Mouse (Mus musculus): Measurements from ENCODE around the gene Olfr67.
"Not testable (repeated sequence)": the region's sequence is repeated elsewhere in the genome, so short reads cannot be mapped to it uniquely, and the experiment has no call there.

Gene Olfr67

DNA sequence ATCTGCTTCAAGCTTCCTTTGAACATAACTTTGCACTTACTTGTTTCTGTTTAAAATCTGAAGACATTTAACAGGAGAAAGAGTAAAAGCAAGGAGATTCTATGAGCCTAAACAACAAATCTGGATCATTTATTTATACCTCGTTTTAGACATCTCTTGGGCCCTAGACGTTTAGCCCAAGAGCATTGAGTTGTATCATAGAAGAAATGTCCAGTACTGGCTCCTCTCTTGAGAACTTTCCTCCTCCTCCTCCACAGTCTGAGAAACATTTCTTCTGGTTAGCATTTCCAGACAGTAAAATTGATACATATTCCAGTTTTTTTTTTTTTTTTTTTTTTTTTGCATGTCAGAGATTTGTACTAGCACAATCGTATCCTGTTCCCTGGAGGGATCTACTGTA lies at the start of gene Olfr67:
Olfr67 (minus strand) TSS at position 101 of the 400 bp plus-strand sequence.
- no peak for DNase-seq

DNA sequence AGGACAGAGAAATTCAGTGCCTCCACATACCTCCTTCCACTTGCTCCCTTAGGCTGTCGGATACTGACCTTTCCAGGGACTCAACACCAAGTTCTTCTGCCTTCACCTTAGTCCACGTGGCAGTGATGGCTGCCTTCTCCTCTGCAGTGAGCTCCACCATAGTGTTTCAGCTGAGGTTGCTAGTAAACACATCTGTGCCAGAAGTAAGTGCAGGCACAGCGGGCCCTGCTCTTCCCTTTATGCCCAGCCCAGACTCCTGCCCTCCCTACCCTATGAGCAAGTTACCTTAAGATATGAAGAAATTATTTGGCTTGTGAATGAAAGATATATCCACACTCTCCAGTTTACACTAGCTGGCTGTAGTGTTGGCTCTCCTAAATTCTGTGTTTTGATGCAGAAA lies 48.6 kb upstream of the Olfr67 start, which contains the start of gene Hbb-bh2:
Hbb-bh2 (minus strand) TSS at position 253 of the 400 bp plus-strand sequence.
- DNase-seq, result no peak

DNA sequence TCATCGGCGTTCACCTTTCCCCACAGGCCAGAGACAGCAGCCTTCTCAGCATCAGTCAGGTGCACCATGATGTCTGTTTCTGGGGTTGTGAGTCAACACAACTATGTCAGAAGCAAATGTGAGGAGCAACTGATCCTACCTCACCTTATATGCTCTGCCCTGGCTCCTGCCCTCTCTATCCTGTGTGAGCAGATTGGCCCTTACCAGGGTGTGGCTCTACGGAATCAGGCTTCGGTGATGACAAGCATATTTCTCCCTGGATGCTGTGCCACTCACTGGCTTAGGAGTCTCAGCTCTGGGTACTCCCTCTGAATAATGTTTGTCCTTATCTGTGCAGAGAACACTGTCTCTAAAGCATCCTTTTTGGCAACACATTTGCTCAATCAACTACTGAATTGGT lies 36.2 kb upstream of the Olfr67 start, which contains the start of gene Hbb-bs:
Hbb-bs (minus strand) TSS at position 289 of the 400 bp plus-strand sequence.
- DNase-seq, result no peak

DNA sequence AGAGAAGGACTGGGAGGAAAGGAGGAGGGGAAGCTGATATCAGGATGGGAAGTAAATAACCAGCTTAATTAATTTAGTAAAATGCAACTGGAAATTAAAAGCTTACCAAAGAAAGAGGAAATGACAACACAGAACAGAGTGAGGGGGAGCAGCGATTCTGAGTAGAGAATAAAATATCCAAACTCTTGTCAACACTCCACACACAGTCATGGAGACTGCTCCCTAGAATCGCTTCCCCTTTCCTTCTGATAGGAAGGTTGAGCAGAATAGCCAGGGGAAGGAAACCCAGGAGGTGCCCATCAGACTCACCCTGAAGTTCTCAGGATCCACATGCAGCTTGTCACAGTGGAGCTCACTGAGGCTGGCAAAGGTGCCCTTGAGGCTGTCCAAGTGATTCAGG lies 35.5 kb upstream of the Olfr67 start:
- DNase-seq, result not testable (repeated sequence)

DNA sequence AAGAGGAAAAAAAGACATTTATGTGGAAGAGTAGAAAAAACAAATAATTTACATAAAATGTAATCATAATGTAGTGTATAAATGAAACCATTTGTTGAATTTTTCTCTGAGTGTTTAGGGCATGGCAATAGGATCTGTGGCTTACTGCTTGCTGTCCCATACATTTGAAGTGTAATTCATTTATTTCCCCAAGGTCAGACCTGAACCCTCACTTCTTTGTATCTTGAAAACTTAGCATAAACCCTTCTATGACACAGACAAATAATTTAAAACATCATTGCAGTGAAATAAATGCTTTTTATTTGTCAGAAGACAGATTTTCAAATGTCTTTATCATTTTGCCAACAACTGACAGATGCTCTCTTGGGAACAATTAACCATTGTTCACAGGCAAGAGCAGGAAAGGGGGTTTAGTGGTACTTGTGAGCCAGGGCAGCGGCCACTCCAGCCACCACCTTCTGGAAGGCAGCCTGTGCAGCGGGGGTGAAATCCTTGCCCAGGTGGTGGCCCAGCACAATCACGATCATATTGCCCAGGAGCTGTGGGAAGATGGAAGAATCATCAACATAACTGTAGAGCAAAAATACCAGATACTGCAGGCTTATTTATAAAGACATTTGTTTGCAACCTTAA lies 34.8 kb upstream of the Olfr67 start:
- DNase-seq, result no peak

DNA sequence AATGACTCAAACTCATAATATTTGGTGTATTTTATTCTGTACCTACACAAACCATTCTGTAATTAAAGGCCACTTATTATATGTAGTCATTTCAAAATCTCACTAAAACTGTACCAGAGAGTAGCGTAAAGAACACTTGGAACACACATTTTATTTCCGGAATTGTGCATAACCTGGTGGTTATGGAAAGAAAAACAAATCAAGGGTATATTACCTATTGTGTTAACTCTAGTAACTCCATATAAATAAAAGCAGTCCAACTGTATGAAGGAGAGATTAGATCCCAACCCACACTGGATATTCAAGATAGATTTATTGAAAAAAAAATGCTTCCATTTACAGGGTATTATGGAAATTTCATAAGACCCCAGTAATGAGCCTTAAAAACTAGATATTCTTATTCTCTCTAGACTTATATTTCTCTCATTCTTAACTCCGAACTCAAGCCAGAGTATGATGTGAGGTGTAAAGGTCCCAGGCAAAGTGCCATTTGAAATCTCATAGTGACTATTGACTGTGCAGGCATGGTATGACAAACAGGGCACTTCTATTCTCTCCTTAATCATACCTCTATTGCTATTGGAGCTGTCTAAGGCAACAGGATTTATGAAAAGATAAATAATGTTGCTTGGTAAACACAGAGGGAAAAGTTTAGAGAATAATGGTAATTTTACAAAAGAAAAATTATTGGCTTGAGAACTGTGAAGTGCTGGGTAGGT lies 34.1 kb upstream of the Olfr67 start:
- no peak for DNase-seq

DNA sequence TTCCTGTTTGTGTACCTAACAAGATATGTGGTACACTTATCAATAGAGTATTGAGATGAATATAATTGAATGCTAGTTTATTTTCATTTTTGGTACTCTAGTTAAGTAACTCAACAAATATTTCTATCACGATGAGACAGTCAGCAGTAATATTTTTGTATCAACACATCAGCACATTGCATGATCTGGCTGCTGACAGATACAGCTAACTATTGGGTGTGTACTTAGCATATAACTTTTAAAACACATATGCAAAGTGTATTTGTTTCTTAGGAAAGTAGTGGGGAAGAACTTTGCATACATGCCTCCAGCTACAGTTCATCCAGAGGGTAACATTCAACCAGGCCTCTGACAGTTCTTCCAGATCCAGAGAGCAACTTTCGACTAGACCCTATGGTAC lies 33.0 kb upstream of the Olfr67 start:
- no peak for DNase-seq

DNA sequence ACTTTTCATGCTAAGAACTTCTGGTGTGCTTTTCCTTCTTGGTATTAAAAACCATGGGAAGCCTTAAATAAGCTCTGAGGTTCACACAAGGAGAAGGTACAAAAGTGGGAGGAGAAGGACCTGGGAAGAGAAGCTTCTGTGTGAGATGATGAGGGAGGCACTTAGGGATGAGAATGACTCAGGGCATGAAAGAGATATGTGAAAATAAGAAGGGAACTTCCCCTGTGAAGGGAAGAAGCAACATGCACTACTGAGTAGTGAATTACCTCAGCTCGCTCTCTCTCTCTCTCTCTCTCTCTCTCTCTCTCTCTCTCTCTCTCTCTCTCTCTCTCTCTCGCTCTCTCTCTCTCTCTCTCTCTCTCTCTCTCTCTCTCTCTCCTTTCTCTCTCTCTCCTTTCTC lies 23.5 kb upstream of the Olfr67 start:
- DNase-seq, result not testable (repeated sequence)

DNA sequence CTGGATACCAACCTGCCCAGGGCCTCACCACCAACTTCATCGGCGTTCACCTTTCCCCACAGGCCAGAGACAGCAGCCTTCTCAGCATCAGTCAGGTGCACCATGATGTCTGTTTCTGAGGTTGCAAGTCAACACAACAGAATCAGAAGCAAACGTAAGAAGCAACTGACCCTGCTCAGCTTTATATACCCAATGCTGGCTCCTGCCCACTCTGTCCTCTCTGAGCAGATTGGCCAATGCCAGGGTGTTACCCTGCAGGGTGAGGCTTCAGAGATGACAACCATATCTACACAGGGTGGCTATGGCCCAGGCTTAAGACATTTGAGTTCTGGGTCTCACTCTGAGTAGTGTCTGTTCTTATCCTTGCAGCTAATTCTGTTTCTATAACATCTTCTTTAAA lies 22.1 kb upstream of the Olfr67 start, which contains the start of gene Hbb-bt:
Hbb-bt (minus strand) TSS at position 231 of the 400 bp plus-strand sequence.
- DNase-seq, result no peak

DNA sequence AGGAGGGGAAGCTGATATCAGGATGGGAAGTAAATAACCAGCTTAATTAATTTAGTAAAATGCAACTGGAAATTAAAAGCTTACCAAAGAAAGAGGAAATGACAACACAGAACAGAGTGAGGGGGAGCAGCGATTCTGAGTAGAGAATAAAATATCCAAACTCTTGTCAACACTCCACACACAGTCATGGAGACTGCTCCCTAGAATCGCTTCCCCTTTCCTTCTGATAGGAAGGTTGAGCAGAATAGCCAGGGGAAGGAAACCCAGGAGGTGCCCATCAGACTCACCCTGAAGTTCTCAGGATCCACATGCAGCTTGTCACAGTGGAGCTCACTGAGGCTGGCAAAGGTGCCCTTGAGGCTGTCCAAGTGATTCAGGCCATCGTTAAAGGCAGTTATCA lies 21.5 kb upstream of the Olfr67 start:
- DNase-seq, result not testable (repeated sequence)

DNA sequence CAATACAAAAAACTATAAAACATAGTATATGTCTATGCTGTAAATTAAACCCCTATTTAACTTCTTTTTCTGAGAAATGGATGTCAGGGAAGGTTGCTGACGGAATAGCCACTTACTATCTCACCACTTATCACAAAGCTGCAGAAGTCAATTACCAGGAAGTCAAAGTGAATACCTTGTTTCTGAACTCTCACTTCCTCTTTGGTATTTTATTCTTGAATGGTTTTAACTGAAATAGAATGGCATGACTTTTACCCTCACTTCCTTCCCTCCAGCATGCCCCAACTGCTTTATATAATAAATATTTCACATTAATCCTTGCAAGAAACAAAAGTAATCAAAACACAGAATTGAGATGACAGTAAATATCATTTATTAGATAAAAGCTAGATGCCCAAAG lies 20.6 kb upstream of the Olfr67 start:
- DNase-seq, result no peak

DNA sequence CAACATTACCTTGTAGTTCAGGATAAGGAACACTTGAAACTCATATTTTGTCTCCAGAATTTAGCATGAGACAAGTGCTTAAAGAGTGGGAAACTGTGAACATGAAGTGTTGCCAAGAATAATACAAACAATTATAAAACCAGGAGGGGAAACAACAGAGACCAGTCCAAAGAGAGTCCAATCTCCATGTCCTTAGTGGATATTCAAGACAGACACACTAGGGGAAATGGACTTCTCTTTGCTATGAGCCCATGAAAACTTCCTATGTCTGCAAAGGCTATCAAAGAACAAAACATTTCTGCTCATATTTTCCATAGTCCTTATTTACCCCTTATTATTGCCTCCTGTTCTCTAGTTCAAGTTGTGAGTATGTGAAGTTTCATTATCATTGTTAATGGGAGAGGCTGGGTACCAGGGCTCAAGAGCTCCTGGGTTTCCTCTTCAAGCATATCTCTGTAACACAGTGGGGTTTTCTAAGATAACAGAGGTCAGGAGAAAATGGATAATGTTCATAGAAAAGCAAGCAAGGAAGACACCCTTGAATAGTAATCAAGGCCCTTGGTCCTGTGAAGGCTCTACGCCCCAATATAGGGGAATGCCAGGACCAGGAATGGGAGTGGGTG lies 19.7 kb upstream of the Olfr67 start:
- DNase-seq, result no peak

DNA sequence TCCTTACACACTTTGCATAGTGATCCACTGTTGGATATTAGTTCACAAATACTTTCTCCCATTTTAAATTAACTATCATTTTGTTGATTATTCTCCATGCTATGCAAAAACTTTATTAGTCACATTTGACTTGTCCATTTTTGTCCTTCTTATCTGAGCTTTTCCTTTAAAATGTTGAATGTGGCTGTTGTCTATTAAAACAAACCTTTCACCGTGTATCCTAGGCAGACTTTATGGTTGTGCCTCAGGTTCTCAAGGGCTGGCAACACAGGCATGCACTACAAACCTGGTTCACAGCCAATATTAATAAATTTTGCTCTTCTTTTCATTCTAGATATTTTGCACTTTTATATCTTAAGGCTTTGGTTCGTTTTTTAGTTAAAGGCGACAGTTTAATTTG lies 19.1 kb upstream of the Olfr67 start:
- no peak for DNase-seq

DNA sequence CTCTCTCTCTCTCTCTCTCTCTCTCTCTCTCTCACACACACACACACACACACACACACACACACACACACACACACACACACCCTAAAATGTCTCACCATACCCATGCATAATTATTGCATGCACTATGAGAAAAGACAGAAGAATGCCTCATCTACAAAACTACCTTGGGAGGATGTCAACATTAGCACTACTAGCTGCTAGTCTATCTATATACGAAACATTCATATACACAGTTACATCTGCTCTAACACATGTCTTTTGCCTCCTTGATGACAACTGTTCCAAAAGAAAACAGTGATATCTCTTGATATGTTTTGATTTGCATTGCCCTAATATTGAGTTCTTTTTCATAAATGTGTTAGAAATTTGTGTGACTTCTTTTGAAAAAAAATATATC lies 18.7 kb upstream of the Olfr67 start:
- no peak for DNase-seq

DNA sequence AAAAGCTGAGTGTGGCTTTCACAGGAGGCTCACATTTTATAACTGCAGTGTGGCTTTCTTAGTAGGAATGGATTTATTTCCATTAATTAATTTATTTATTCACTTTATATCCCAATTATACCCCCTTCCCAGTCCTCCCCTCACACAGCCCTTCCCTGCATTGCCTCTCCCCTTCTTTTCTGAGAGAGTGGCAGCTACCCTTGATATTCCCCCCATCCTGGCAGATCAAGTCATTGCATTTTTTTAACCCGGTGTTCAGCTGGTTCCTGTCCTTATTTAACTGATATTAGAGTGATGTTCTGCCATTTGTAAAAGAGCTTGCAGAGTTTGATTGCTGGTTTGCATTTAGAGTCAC lies 18.2 kb upstream of the Olfr67 start:
- DNase-seq, result no peak

DNA sequence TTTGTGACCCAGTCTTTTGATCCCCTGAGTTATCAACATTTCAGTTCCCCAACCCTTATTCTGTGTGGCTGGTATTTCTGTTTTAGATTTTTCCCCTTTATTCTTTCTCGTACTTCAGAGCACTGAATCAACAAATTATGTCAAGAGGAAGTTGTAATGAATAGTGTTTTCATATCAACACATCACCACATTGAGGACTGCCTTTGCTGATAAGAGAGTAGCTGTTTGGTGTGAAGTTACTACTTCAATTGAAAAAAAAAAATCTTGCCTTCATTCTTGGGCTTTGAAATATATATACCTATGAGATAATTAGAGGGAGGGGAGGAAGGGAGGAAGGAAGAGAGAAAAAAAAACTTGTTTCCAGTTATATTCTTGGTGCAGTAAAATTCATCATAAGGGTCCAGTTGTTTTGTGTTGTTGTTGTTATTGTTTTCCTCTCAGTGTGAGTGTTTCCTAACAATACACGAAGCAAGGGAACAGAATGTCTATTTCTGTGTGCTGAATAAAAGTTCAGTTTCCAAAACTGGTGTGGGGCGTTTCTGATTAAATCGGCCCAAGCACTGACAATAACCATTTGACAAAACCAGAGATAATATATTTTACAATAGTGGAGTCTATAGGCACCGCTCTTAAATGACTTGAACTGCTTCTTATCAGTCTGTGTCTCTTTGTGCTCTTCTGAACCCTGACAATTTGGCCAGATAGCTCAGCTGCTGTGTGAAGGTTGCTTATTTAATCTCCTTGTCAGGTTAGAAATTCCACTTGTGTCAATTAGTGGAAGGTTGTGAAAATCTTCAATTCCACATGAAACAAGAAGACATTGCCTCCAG lies 17.6 kb upstream of the Olfr67 start:
- no peak for DNase-seq

DNA sequence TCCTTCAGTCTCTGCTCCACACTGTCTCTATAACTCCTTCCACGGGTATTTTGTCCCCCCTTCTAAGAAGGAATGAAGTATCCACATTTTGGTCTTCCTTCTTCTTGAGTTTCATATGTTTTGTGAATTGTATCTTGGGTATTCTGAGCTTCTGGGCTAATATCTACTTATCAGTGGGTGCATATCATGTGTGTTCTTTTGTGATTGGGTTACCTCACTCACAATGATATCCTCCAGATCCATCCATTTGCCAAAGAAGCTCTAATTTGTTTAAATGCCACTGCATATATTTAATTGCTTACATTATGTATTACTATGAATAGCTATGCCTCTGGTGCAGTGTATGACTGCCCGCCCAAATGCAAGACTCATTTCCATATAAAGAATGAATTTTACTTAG lies 16.5 kb upstream of the Olfr67 start:
- DNase-seq, result not testable (repeated sequence)

DNA sequence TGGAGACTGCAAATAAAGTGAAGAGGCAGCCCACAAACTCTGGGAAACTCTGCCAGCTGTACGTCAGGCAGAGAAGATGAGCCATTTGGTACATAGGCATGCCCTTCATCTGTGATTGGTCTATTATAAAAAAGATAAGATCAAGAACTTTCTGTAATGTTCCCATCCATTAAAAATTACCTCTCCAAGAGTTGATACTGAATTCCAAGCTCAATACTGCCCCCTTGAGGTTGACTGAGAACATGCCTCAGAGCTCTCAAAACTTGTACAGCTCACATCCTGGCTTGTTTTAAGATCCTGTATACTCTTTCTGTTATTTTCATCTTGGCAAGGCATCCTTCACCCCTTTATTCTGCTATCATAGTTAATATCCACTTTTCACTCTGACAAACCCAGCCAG lies 15.2 kb upstream of the Olfr67 start:
- DNase-seq, result no peak

DNA sequence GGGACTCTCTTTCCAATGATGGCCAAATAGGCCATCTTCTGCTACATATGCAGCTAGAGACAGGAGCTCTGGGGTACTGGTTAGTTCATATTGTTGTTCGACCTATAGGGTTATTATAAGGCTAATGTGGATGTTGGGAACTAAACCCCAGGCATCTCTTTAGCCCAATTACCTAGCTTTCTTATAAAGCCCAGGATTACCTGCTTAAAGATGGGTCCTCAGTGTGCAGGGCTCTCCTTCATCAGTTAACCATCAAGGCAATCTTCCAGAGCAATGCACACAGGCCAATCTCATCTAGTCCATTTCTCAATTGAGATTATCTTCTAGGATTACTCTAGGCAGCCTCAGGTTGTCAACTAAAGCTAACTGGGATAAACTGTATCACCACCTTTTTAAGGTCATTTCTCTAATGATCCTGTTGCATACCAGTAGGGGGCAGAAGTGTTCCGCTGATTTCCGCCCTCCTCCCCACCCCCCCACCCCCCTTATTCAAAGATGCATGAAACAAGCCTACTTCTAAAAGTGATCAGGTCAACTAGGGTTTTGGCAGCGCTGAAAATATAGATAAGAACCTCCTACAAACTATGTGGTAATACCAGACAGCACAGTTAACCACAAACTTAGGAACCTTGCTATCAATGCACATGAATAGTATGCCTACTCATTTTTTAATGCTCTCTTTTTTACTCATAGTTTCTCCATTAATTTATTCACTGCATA lies 1.2 kb upstream of the Olfr67 start:
- no peak for DNase-seq

DNA sequence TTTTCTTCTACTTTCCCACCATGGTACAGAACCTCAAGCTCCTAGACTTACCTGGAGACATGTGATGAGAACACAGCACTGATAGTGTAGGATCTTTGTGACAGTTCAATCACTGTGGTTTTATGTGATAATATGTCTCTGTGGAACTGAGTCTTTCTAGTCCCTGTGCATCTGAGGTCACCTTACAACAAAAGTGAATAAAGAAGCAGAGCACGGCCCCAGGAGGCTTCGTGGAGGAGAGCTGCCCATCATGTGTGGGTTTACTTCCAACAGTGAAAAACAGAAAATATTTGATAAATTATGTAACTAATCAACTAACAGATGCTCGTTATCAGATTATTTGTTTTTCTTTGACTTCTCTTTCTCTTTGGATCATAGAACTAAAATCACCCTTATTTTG lies 12.0 kb downstream of the Olfr67 start, which contains the start of gene Olfr68:
Olfr68 (minus strand) TSS at position 101 of the 400 bp plus-strand sequence.
- DNase-seq, result no peak

DNA sequence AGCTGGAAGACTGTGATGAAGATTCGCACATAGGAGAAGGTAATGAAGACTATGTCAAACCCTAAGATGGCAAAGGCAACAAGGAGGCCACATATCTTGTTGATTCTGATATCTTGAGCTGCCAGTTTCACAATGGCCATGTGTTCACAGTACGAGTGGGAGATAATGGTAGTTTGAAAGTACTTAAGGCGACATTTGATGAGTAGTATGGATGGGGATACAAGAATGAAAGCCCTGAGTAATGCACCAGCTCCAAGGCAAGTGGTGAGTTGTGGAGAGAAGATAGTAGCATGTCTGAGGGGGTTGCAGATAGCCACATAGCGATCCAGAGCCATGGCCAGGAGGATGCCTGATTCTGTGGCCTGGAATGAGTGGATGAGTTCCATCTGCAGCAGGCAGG lies 14.0 kb downstream of the Olfr67 start:
- not testable (repeated sequence) for DNase-seq

DNA sequence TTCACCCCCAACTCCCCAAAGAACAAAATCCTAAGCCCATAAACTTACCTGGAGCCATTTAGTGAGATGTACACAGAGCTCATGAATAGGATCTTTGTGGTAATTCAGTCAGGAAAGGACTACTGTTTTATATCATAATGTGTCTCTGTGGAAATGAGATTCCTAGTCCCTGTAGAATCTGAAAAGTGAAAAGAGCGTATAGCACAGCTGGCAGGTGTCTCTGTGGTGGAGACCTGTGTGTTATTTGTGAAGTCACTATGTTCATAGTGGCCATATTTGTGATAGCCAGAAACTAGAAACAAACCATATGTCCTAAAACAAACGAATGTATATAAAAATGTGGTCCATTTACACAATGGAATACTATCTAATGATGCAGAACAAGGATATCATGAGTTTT lies 20.1 kb downstream of the Olfr67 start, which contains the start of gene Olfr69:
Olfr69 (minus strand) TSS at position 101 of the 400 bp plus-strand sequence.
- no peak for DNase-seq
